Mouse (Mus musculus) intestine, embryonic 14.5 days (tissue): ENCODE data around the gene Mdfi. TPM values are rescaled to one million over a fixed set of nuclear protein-coding genes. Genes with fewer than 3 reads are reported as not detected.
"Not testable (repeated sequence)": the region's sequence is repeated elsewhere in the genome, so short reads cannot be mapped to it uniquely, and the experiment has no call there.

Experiments used
- ATAC-seq: fragments of 200-750 bp; cut with Nextera tagmentation; replicated peaks from 2 replicates; pipeline ENCODE4 v1.8.0; 2017; ENCODE audit warnings: low read depth, moderate number of reproducible peaks, moderate TSS enrichment, moderate library complexity; ENCODE audit not compliant: low FRiP score, low TSS enrichment
- DNase-seq: peaks from one replicate; pipeline ENCODE4 v3.0.0-alpha.2; 2018; ENCODE audit warnings: low spot score
- H3K27ac ChIP-seq: fragments of 300-500 bp; sonication (generic); 2 replicates; pipeline ENCODE4 v1.5.1; 2014; ENCODE audit warnings: low read depth, mild to moderate bottlenecking, control low read depth
- H3K27me3 ChIP-seq: fragments of 300-500 bp; sonication (generic); replicated peaks from 2 replicates; pipeline ENCODE4 v1.6.1; 2014; ENCODE audit warnings: low read length, control low read depth; ENCODE audit not compliant: control insufficient read depth, insufficient read depth
- H3K36me3 ChIP-seq: fragments of 300-500 bp; sonication (generic); 2 replicates; pipeline ENCODE4 v1.6.1; 2014; ENCODE audit warnings: low read length, control low read depth; ENCODE audit not compliant: control insufficient read depth, insufficient read depth
- H3K4me1 ChIP-seq: fragments of 300-500 bp; sonication (generic); replicated peaks from 2 replicates; pipeline ENCODE4 v1.6.1; 2014; ENCODE audit warnings: low read length, control low read depth, mixed read lengths; ENCODE audit not compliant: control insufficient read depth, insufficient read depth
- H3K4me2 ChIP-seq: fragments of 300-500 bp; sonication (generic); 2 replicates; pipeline ENCODE4 v1.6.1; 2014; ENCODE audit warnings: low read length
- H3K4me3 ChIP-seq: fragments of 300-500 bp; sonication (generic); 2 replicates; pipeline ENCODE4 v1.5.1; 2014; ENCODE audit warnings: low read depth, low read length, control low read depth, mixed read lengths
- H3K9ac ChIP-seq: fragments of 300-500 bp; sonication (generic); 2 replicates; pipeline ENCODE4 v1.6.1; 2014; ENCODE audit warnings: mild to moderate bottlenecking, low read length
- H3K9me3 ChIP-seq: fragments of 300-500 bp; sonication (generic); 2 replicates; pipeline ENCODE4 v1.6.1; 2016; ENCODE audit warnings: low read length, control low read depth; ENCODE audit not compliant: control insufficient read depth
- WGBS: fragments of 180-500 bp; shearing (Covaris S2); extraction: QIAGEN DNeasy Blood & Tissue Kit; methylation state at CpG from one replicate; pipeline ENCODE4 v1.1.7; 2014; 5-methylcytosine and 5-hydroxymethylcytosine counted together
- polyA plus RNA-seq: library from polyadenylated mRNA; unstranded; fragments of >200 nt; fragmentation: Nextera tagmentation; extraction: Ambion mirVana; gene quantifications from 2 replicates; pipeline ENCODE4 v1.2.1, GENCODE M21; 2014

The Mdfi gene
- polyA plus RNA-seq, 1 experiment from 2014 or later, result 31.7 TPM

GRCm38 (mm10) chr17:47853336-47853735, 18.8 kb upstream of the Mdfi start:
- H3K4me2 ChIP-seq, result no peak overlapping the region
- no peak overlapping the region for H3K9ac ChIP-seq
- H3K4me1 ChIP-seq, result no peaks in the 10 kb centered on the region
- WGBS, result 95% methylated on average over 3 of the region's 4 CpGs
- DNase-seq (no peak), ATAC-seq (no peak)
- no peak overlapping the region for H3K4me3 ChIP-seq
- H3K27ac ChIP-seq, result no peak overlapping the region
- no peaks in the 10 kb centered on the region for H3K27me3 ChIP-seq
- 0 out of 2 replicates have a peak, but pooled peaks cover 6% of the 10 kb centered on the region for H3K9me3 ChIP-seq
- no peaks in the 10 kb centered on the region for H3K36me3 ChIP-seq

DNA sequence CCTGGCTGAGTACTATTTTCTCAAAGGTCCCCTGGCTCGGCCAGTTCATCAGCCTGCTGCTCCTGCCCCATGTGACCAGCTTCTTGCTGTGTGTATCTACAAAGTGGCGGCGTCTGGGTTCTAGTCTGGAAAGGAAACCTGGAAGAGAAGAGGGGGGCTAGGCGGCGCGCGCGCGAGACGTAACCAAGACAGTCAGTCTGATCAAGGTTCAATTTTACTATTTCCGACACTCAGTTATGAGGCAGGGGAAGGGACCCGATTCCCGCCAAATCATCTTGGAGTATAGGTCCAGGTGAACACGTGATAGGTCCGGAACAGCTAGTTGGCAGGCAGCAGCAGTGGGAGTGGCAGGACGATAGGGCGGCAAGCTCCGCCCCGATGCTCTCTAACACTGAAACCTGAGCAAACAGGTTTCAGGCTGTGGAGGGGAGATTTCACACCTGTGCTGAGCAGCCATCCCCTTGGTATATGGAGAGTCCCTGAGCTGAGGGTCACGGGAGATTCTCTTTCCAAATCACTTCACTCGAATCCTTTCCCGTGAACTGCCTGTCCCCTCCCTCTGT, 17.4 kb upstream of the Mdfi start:
- not testable (repeated sequence) for H3K9me3 ChIP-seq, H3K4me1 ChIP-seq, H3K27ac ChIP-seq, H3K9ac ChIP-seq, H3K27me3 ChIP-seq, H3K36me3 ChIP-seq
- ATAC-seq (peak; percentile 67), DNase-seq (peak; percentile 76)
- Histone ChIP-seq H3K4me3 (0 out of 2 replicates have a peak overlapping the region, but pooled peaks have one; percentile 6), H3K4me2 (peak overlapping the region; percentile 40)
- WGBS, result 6% methylated on average over 22 of the region's 22 CpGs

DNA sequence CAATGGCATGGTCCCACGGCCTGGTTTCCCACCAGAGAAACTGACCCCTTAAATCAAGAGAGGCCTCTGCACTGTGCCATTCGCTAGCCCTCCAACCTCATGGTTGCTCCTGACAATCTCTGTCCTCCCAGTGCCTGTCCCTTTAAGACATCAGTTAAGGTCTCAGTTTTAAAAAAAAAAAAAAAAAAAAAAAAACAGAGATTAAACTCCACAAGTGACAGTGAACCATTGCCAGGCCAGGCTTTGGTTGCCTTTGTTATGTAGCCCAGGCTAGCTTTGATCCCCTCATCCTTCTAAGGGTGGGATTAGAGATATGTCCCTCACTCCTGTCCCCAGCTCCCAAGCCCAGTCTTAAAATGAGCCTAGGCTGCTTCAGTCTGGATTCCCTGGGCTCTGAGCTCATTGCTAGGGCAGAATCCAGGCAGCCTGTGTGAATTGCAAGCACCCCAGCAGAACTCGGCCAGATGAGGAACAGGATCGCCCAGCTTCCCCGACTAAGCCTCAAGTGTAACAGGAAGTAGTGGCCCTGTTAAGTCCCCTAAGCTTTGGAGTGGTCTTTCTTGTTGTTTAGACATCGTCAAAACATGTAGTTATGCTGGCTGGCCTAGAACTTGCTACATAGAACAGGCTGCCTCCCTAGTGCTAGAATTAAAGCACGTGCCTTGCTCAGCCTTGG, 16.3 kb upstream of the Mdfi start:
- DNase-seq (no peak), ATAC-seq (no peak)
- H3K27ac ChIP-seq, result no peak overlapping the region
- no peaks in the 10 kb centered on the region for H3K4me1 ChIP-seq
- H3K4me3 ChIP-seq, result no peak overlapping the region
- no peak overlapping the region for H3K9ac ChIP-seq
- no peaks in the 10 kb centered on the region for H3K27me3 ChIP-seq
- no peak overlapping the region for H3K4me2 ChIP-seq
- 0 out of 2 replicates have a peak, but pooled peaks cover 3% of the 10 kb centered on the region for H3K9me3 ChIP-seq
- 68% methylated on average over 7 of the region's 7 CpGs for WGBS
- H3K36me3 ChIP-seq, result no peaks in the 10 kb centered on the region

- Histone ChIP-seq H3K4me1 (no peaks in the 10 kb centered on the region), H3K4me2 (no peak overlapping the region), H3K9ac (no peak overlapping the region), H3K4me3 (no peak overlapping the region), H3K27me3 (no peaks in the 10 kb centered on the region), H3K9me3 (no peaks in the 10 kb centered on the region), H3K36me3 (no peaks in the 10 kb centered on the region), H3K27ac (no peak overlapping the region)
- 75% methylated on average over 3 of the region's 3 CpGs for WGBS
- DNase-seq, result no peak
- ATAC-seq, result no peak
These were observed 15.5 kb upstream of the Mdfi start for GRCm38 (mm10) chr17:47850035-47850434.

- DNase-seq (no peak), ATAC-seq (no peak)
- no peak overlapping the region for H3K27ac ChIP-seq
- H3K9me3 ChIP-seq, result no peaks in the 10 kb centered on the region
- no peaks in the 10 kb centered on the region for H3K36me3 ChIP-seq
- no peak overlapping the region for H3K4me2 ChIP-seq
- no peak overlapping the region for H3K9ac ChIP-seq
- H3K4me1 ChIP-seq, result no peaks in the 10 kb centered on the region
- WGBS, result 85% methylated on average over 6 of the region's 6 CpGs
- no peaks in the 10 kb centered on the region for H3K27me3 ChIP-seq
- H3K4me3 ChIP-seq, result no peak overlapping the region
These were observed 13.5 kb upstream of the Mdfi start for GRCm38 (mm10) chr17:47847985-47848384.

DNA sequence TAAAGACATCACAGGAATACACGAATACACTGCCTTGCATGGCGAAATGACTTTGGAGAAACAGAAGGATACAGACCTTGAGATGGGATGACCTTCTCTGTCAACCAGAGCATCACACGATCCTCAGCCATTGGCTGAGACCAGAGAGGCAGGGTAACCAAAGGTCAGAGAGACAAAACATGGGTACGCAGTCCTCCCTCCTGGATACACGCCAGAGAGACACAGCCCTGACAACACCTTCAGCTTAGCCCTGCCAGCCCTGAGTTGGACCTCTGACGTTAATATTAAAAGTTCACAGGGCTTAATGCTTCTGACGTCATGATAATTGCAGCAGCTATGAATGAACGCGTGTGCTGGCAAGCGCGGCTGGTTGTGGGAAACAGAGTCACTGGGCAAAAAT, 11.1 kb upstream of the Mdfi start:
- no peak for ATAC-seq
- WGBS, result 78% methylated on average over 11 of the region's 11 CpGs
- no peak overlapping the region for H3K27ac ChIP-seq

GRCm38 (mm10) chr17:47843465-47843864, 9.0 kb upstream of the Mdfi start:
- Histone ChIP-seq H3K4me3 (no peak overlapping the region), H3K36me3 (no peaks in the 10 kb centered on the region), H3K27me3 (no peaks in the 10 kb centered on the region), H3K27ac (no peak overlapping the region), H3K4me2 (no peak overlapping the region), H3K9ac (no peak overlapping the region), H3K4me1 (0 out of 2 replicates have a peak, but pooled peaks cover 5% of the 10 kb centered on the region), H3K9me3 (no peaks in the 10 kb centered on the region)
- ATAC-seq (no peak), DNase-seq (no peak)
- WGBS, result 97% methylated on average over 3 of the region's 3 CpGs

More for the DNA sequence above, 11.1 kb upstream of the Mdfi start:
- H3K4me1 ChIP-seq, result 0 out of 2 replicates have a peak, but pooled peaks cover 5% of the 10 kb centered on the region
- H3K27me3 ChIP-seq, result no peaks in the 10 kb centered on the region
- no peaks in the 10 kb centered on the region for H3K9me3 ChIP-seq
- H3K4me2 ChIP-seq, result no peak overlapping the region
- no peak for DNase-seq
- H3K36me3 ChIP-seq, result no peaks in the 10 kb centered on the region
- H3K4me3 ChIP-seq, result no peak overlapping the region
- no peak overlapping the region for H3K9ac ChIP-seq

- no peak overlapping the region for H3K27ac ChIP-seq
- WGBS, result 58% methylated on average over 19 of the region's 19 CpGs
- no peak overlapping the region for H3K4me2 ChIP-seq
- H3K36me3 ChIP-seq, result no peaks in the 10 kb centered on the region
- no peak for ATAC-seq
- DNase-seq, result no peak
- H3K9me3 ChIP-seq, result no peaks in the 10 kb centered on the region
- no peaks in the 10 kb centered on the region for H3K27me3 ChIP-seq
- H3K4me3 ChIP-seq, result no peak overlapping the region
- H3K9ac ChIP-seq, result no peak overlapping the region
- H3K4me1 ChIP-seq, result 0 out of 2 replicates have a peak, but pooled peaks cover 5% of the 10 kb centered on the region
These were observed 7.6 kb upstream of the Mdfi start for GRCm38 (mm10) chr17:47841931-47842623.
